Mouse (Mus musculus): Measurements from ENCODE around the gene Hdac8.

DNA sequence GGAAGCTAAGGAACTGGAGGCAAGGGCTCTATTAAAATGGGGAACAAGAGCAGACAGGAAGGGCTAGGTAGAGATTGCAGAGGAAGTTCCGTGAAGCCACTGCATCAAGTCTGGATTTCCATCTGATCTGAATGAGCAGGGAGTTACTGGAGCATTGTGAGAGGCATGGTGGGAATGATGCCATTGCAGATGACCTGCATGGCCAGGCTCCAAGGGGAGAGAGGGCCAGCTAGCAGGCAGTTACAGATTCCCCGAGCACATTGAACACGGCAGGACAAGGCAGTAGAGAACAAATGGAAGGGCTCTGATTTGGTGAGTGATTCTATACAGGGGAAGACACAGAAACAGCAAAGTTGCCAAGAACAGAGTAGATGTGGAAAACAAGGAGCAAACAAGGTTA is 138.6 kb downstream of the Hdac8 start:
- TF ChIP-seq CTCF (IDR thresholded peaks at IDR 0.05; ENCODE audit: low read depth, low read length) = no peak
- no peak for TF ChIP-seq POLR2A (IDR thresholded peaks at IDR 0.05; ENCODE audit: insufficient read depth, low read length)
- no peak for TF ChIP-seq EP300 (IDR thresholded peaks at IDR 0.05; ENCODE audit: insufficient read depth, low read depth, low read length)
